Mouse (Mus musculus) ovary, adult 18-20 months (tissue): ENCODE results near the gene Dnajb5.

Experiments used
- DNase-seq: peaks from one replicate; pipeline ENCODE4 v3.0.0; 2022; ENCODE audit warnings: low spot score, mixed read lengths

Dnajb5 gene

GRCm38 (mm10) chr4:42949676-42950051 is at the start of gene Dnajb5:
Gene Dnajb5, plus strand, starts transcription at chr4:42949814.
- DNase-seq, result peak; percentile 95

DNA sequence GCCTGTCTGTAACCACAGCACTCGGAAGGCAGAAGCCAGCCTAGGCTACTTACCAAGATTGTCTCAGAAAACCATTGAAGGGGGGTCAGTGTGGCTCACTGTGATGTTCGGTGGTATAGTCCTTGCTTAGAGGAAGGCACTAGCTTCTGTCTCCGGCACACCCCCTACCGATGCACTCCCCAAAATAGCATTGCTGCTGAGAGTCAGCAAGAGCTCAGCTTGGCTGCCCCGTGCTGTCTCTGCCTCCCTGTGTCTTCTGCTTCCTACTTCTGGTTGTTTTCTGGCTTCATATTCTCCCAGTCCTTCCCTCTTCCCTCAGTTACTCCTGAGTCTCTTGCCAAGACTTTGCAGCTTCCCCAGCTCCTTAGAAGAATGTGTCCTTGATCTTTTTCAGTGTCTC is 48.7 kb upstream of the Dnajb5 start:
- DNase-seq, result no peak

DNA sequence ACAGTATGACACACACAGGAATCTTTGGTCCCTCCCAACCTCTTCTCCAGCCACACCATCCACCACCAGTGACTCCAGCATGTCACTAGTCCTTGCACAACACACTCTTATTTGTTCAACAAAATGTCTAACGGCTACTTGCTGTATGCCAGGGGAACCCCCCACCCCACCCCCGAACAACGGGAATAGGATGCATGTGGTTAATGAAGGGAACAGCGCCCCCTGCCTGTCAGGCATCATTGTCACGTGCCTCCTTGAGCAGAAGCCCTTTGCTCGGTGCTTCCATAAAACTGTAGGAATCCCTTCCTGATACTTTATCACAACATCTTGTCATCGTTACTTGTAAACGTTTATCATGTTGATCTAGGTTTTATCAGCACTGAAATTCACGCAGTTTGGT is 47.4 kb upstream of the Dnajb5 start:
- DNase-seq, result no peak

DNA sequence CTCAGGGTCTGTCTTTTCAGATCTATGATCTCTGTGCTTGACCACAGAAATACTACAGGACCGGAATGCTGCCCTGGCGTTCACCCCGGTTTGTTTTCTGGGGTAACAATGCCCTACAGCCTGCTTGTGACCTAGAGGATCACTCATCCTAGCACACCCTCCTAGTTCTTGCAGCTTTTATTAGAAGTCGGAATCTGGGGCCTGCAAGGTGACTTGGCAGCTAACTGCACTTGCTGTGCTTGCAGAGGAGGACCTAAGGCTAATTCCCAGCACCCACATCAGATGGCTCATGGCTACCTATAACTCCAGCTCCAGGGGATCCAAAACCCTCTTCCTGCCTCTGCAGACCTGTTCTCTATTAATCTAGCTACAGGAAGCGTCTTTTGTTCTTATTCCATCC is 46.9 kb upstream of the Dnajb5 start:
- DNase-seq, result no peak

DNA sequence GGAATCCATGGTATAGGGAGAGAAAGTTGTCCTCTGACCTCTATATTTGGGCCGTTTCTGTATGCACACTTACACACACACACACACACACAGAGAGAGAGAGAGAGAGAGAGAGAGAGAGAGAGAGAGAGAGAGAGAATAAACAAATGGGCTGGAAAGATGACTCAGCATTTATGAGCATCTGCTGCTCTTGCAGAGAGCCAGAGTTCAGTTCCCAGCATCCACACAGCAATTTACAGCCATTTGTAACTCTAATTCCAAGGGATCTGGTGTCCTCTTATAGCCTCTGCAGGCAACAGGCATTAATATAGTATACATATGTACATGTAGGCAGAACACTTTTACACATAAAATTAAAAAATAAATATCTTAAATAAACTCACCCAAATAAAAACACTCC is 45.7 kb upstream of the Dnajb5 start:
- DNase-seq, result no peak

DNA sequence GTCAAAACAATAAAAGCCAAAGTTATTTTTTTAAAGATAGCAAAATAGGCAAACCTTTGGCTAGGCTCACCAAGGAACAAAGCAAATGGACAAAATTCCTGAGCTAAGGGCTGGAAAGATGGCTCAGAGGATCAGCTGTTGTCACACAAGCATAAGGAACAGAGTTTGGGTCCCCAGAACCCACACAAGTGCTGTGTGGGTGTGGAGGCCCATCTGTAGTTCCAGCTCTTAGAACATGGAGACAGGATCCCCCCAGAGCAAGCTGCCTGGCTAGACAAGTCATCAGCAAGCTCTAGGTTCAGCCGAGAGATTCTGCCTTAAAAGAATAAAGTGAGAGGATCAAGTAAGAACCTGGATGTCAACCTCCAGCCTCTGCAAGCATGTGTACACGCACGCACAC is 45.1 kb upstream of the Dnajb5 start:
- no peak for DNase-seq

DNA sequence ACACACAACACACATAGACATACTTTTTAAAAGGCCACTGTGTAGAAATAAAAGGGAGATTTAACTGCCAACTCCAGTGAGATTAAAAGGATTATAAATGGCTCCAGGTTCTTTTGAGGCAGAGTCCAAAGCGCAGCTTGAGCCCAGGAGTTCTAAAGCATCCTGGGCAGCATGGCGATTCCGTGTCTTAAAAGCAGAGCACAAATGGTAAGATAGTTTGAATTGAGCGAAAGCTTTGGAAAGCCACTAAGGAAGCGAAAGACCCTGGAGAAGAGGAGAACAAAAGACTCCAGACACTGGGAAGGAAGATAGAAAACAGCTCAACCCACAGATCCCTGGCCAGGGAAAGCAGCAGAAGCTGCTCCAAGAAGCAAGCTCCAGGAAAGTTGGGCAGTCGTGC is 44.6 kb upstream of the Dnajb5 start:
- no peak for DNase-seq

DNA sequence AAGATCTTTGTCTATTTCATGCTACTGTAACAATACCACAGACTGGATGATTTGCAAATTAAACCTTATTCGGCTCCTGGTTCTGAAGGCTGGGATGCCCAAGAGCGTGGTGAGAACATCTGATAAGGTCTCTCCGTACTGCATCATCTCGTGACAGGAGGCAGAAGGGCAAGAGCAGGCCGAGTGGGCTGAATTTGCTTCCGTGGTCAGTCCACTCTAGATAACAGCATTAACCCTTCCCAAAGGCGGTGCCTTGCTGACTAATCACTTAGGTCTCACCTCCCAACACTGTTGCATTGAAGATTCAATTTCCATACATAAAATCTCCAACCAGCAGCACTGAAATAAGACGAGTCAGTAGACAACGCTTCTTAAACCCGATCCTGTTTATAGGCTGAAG is 36.2 kb upstream of the Dnajb5 start:
- no peak for DNase-seq

DNA sequence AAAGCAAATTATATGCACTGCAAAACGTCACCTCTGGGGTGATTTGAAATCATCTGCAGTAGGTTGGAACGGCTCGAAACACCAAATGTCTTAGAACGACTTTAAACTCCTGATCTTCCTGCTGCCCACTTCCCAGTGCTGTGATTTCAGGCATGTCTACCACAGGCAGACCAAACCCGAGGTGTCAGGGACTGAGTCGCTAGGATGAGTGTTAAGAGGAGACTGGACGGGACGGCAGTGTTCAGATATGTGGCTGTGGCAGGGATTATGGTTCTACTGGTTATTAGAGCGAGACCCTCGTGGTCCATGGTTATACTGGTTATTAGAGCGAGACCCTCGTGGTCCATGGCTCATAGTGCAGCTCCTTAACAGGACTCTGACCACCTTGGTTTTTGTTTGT is 34.3 kb upstream of the Dnajb5 start:
- no peak for DNase-seq

DNA sequence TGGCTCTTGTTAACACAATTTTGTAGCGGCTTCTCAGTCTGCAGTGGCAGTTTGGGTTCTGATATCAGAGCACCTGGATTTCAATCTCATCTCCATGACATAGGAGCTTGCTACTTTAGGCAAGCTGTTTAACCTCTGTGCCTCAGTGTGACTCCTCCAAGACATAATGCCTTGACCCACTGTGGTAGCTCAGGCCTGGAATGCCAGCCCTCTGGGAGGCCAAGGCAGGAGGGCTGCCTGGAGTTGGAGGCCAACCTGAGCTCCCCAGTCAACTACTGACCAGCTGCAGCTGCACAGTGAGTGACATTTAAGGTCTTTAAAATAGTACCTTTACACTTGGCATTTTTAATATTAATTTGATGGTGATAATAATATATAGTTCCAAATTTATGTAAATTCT is 33.6 kb upstream of the Dnajb5 start:
- DNase-seq, result no peak

GRCm38 (mm10) chr4:42916617-42917401 is 32.8 kb upstream of the Dnajb5 start, which contains the start of gene Phf24:
Gene Phf24, plus strand, starts transcription at chr4:42916660.
- DNase-seq, result no peak

DNA sequence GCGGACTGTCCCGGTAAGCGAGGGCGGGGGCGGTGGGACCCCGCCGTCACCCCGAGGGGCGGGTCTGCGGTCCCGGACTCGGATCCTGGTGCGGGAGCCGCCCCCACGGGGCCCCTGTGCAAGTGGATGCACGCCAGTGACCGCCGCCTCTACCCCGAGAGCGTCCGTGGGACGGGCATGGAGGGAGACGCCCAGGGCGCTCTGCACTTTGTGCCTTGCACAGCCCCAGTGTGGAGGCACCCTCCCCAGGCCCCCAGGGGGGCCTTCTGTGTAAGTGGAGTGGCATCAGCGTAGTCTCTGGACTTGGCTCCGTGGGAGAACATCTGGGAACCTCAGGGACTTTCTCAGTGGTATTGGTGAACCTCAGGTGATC is 32.2 kb upstream of the Dnajb5 start:
- DNase-seq, result no peak

DNA sequence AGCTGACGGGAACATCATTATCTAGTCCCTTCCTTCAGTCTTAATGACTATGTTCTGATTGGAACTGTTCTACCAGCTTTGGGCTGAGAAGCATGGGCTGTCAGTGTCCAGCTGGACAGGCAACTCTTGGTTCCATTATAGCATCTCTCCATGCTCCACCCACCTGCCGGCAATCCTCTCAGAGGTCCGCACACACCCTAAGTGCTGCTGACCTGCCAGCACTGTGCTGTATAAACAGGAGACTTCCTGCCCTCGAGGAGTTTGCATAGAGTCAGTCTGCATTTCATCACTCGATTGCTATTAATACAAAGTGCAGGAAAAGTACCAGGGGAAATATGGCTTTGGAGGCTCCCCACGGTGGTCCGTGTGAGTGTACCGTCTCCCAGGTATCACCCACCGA is 28.9 kb upstream of the Dnajb5 start:
- no peak for DNase-seq

DNA sequence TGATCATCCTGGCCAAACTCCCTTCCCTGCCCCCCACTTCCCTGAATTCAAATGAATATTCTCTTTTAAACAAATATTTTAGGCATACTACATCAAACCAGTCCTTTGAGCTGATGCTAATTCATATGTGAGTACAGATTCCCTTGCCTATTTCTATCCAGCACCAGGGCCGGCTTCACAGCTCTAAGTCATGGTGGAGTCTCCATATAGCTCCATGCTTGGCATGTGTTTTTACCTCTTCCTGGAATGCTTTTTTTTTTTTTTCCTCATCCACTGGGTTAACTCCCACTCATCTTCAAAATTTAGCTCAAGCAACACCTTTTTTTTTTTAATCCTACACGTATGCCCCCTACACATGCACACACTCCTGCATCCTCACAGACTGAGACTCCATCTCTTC is 28.1 kb upstream of the Dnajb5 start:
- DNase-seq, result no peak

- DNase-seq, result no peak
These were observed 27.6 kb upstream of the Dnajb5 start for GRCm38 (mm10) chr4:42922056-42922455.

DNA sequence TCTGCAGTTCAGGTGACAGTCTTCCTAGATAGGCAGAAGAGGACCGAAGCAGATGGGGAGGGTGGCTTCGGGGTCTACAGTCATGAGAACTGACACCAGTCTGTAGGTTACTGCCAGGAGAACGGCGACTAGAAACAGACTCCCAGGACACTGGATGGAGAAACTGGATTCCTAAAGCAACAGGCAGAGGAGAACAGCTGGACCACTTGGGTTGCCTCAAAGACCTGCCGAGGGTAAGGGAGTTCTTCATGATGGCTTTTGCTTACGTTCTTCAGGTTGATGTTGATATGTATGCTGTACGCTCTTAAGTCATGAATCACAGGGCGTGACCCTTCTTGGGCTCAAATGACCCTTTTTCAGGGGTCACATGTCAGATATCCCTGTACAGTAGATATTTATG is 27.2 kb upstream of the Dnajb5 start:
- no peak for DNase-seq

DNA sequence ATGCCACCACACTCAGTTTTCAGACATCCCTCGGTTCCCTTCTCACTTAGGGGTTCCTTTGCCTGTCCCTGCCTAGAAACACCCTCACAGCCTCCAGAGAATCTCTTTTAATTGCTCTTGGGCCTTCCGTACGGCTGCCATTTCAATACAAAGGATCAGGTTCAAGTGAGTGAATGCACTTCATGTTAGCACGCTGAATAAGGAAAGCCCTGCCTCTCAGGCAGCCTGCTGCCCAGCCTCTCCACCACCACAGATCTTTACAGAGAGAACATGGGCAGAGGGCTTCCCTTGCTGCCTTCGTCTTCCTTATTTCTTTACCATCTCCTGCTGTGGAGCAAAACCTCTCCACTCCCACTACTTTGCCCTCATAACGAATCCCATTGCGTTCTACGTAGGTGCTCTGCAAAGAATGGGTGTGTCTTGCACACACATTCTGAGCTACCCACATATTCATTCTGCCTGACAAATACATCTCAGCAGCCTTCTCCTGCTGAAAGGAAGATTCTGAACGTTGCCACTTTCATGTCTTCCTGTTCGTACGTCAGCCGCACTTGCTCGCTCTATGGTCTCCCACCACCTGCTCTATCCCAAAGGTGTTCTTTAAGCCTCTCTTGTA is 25.4 kb upstream of the Dnajb5 start:
- no peak for DNase-seq

GRCm38 (mm10) chr4:42928209-42928608 is 21.4 kb upstream of the Dnajb5 start:
- DNase-seq, result no peak

DNA sequence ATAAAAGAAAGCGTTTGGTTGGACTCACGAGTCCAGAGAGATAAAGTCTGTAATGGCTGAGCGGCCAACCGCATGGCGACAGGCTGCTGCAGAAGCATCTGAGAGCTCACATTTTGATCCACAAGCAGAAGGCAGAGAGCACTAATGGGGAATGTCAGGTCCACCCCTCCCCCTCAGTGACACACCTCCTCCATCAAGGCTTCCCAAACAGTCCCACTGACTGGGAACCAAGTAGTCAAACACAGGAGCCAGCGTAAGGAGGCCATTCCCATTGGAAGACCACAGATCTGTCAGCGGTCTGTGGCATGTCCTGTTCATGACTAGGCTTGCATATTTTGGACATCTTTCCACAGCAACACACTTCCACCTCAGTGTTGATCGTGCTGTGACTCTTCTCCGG is 20.7 kb upstream of the Dnajb5 start:
- no peak for DNase-seq

DNA sequence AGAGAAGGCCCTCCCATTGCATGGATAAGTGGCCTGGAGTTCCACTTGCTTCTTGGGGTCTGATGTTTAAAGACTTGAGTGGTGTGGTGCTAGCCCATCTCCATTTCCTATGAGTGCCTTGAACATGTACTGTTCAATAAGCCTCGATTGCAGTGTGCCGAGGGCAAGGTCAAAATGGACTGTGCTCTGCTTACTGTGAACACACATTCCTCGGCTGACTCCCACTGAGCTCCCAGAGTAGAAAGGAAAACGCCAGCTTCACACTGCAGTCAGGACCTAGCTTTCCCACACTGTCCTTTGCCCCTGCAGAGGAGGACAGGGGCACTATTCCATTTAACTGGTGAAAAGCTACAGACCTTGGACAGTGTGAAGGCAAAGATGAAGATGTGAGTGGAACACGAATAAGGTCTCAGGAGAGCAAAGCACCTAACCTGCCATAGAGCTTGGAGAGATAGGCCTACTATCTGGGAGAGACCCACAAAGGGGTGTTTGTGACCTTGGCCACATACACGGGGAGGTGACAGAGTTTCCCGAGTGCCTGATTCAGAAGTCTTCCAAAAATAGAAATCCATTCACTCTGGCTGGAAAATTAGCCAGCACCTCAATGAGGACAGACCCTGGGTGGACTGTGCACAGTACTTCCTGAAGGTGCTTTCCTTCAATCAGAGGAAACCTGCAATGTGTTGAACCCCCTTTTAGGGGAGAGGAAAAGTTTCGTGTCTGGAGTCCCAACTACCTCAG is 17.2 kb upstream of the Dnajb5 start:
- no peak for DNase-seq

GRCm38 (mm10) chr4:42933630-42934029 is 16.0 kb upstream of the Dnajb5 start:
- DNase-seq, result peak; percentile 48

GRCm38 (mm10) chr4:42941396-42941795 is 8.2 kb upstream of the Dnajb5 start:
- DNase-seq, result no peak

DNA sequence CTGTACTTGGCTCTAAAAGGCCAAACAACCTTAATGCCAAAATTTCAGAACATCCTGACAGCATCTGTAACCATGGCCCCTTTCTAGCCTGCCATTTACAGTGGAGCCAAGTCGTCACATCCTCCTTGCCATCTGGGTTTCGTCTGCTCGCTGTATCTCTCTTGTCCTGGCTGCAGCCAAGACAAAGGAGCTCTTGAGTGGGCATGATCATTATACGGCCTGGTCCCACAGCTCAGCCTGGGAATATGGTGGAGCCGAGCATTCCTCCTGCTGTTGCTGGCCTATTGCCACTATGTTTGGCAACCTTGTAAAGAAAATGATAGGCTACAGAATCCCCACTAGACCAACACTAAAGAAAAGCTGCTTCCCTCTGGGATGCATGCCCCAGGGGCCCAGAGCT is 6.3 kb upstream of the Dnajb5 start:
- DNase-seq, result no peak
